Comparison of ENCODE assay signal across 8 mouse cellular contexts in the genomic region with DNA sequence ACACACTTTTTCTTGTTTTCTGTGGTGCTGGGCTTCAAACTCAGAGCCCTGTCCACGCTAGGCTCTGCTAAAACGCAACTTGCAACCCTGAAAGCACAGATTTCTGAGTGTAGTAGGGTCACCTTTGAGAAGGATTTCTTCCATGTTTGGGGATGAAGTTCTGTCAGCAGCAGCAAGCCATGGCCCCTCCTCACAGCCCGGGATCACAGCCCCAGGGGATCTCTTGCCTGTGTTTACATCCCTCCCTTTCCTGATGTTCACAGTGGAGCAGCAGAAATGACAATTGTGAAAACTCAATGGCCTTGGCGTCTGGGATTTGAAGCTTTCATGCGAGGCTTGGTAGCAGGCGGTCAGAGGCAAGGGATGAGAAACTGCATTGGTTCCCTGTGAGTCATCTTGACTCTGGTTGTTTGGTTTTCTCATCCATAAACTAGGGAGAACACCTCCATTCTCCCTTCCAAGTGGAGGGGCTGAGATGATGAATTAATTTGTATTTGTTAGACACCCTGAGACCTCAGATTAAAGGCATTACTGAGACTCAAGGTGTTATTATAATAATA. TPM values are rescaled to one million over a fixed set of nuclear protein-coding genes. Genes with fewer than 3 reads are reported as not detected.
DNase-seq lines count a peak whose midpoint lies in the region; ATAC-seq lines count a peak whose summit lies in the region.

Gene Plekhg3, plus strand, starts transcription at position 312 of the 560 bp plus-strand sequence.

- no peaks in the 10 kb centered on the region for H3K36me3 ChIP-seq in heart, embryonic 11.5 days (ENCODE audit: control insufficient read depth, insufficient read depth, low read length)
- H3K36me3 ChIP-seq in hindbrain, embryonic 10.5 days: no peaks in the 10 kb centered on the region

- 37% methylated on average over 6 of the region's 6 CpGs for WGBS in heart, embryonic 11.5 days (ENCODE audit: insufficient replicate concordance)
- 25% methylated on average over 6 of the region's 6 CpGs for WGBS in hindbrain, embryonic 10.5 days

- H3K27me3 ChIP-seq in heart, embryonic 11.5 days (ENCODE audit: control insufficient read depth, insufficient read depth, low read length): peaks cover 28% of the 10 kb centered on the region
- H3K27me3 ChIP-seq in hindbrain, embryonic 10.5 days (ENCODE audit: insufficient read depth, poor library complexity, severe bottlenecking): peaks cover 77% of the 10 kb centered on the region

- H3K4me2 ChIP-seq in heart, embryonic 11.5 days: peak within 1 kb of the TSS; percentile 74

- H3K9ac ChIP-seq in heart, embryonic 11.5 days (ENCODE audit: low read depth, low read length): no peak within 1 kb of the TSS

- no peak within 1 kb of the TSS for H3K27ac ChIP-seq in heart, embryonic 11.5 days (ENCODE audit: low read depth, low read length)
- H3K27ac ChIP-seq in hindbrain, embryonic 10.5 days: no peak within 1 kb of the TSS

- intact Hi-C loops in left cerebral cortex, postnatal 14 days (cut with DNase I): no loop called here

- H3K9me3 ChIP-seq in heart, embryonic 11.5 days (replicated peaks; ENCODE audit: control insufficient read depth, low read length): no peaks in the 10 kb centered on the region
- H3K9me3 ChIP-seq in hindbrain, embryonic 10.5 days: no peaks in the 10 kb centered on the region

- DNase-seq in adrenal gland, postnatal 10 days: no peak
- DNase-seq in adrenal gland, adult 18-20 months (ENCODE audit: low spot score in 2 of 2): no peak
- DNase-seq in left cerebral cortex, adult 8-10 months (ENCODE audit: low spot score in 2 of 2): no peak
- no peak for DNase-seq in left cerebral cortex, postnatal 14 days (ENCODE audit: low spot score in 2 of 2)
- DNase-seq in cerebellum, adult 9-10 months: no peak
- DNase-seq in hindbrain, embryonic 10.5 days (ENCODE audit: low spot score): no peak

- H3K4me1 ChIP-seq in heart, embryonic 11.5 days (ENCODE audit: control insufficient read depth, insufficient read depth, low read length): peaks cover 23% of the 10 kb centered on the region
- H3K4me1 ChIP-seq in hindbrain, embryonic 10.5 days (replicated peaks): peaks cover 38% of the 10 kb centered on the region

- H3K4me3 ChIP-seq in heart, embryonic 11.5 days (ENCODE audit: low read depth, low read length): no peak within 1 kb of the TSS
- H3K4me3 ChIP-seq in hindbrain, embryonic 10.5 days: no peak within 1 kb of the TSS

- no peak for ATAC-seq in heart, embryonic 11.5 days (replicated peaks; ENCODE audit: insufficient number of reproducible peaks, low FRiP score, low TSS enrichment)
- no peak for ATAC-seq in megakaryocyte, adult 5-6 weeks (ENCODE audit: poor library complexity, severe bottlenecking)

RNA-seq across cellular contexts. Expression of gene Plekhg3, which starts in this region (rescaled TPM):
- total RNA-seq in adrenal gland, postnatal 10 days (2021): 10 to 100 TPM; 21.1 to 22.0 TPM
- total RNA-seq in adrenal gland, adult 18-20 months (2021): 10 to 100 TPM in 1 of 2 experiments, 1 to 10 TPM in 1; 8.6 to 11.9 TPM
- total RNA-seq in left cerebral cortex, adult 8-10 months (2022): 10 to 100 TPM; 16.2 to 20.2 (median 19.1) TPM
- total RNA-seq in left cerebral cortex, postnatal 14 days (2021): 1 to 10 TPM; 7.0 to 9.7 TPM
- 4.4 and 5.4 TPM in 2 replicates for polyA plus RNA-seq in heart, embryonic 11.5 days (2014; fragmentation: Nextera tagmentation; extraction: Ambion mirVana)
- total RNA-seq in megakaryocyte, adult 5-6 weeks (2015): 40.4 and 44.3 TPM in 2 replicates
- total RNA-seq in megakaryocyte, adult 5-6 weeks (2017): 46.6 and 50.5 TPM in 2 replicates
- polyA plus RNA-seq in hindbrain, embryonic 10.5 days (2016; fragmentation: Nextera tagmentation; extraction: Ambion mirVana): 2.1 and 2.7 TPM in 2 replicates
